Mouse (Mus musculus) erythroblast, embryonic 14.5 days (primary cell): Measurements from ENCODE around the gene Gnas.

Experiments
- GATA1 ChIP-seq: IDR thresholded peaks from 2 replicates; pipeline ENCODE4 v1.6.1; 2012; ENCODE audit warnings: low read length, inconsistent platforms, mixed read lengths
- TAL1 ChIP-seq: IDR thresholded peaks from 3 replicates; pipeline ENCODE4 v1.6.1; 2012; ENCODE audit warnings: low read length, inconsistent platforms, mixed read lengths

DNA sequence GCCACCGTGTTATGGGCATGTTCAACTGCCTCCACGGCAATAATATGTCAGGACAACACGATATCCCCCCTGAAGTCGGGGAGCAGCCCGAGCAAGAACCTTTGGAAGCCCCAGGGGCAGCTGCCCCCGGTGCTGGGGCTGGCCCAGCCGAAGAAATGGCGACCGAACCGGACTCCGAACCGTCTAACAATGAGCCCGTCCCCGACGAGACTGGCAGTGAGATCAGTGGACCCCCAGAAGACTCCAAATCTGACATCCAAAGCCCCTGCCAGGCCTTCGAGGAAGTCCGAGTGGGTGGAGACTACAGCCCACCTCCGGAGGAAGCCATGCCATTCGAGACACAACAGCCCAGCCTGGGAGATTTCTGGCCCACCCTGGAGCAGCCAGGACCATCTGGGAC, 13.7 kb downstream of the Gnas start:
- TF ChIP-seq GATA1 = no peak
- no peak for TF ChIP-seq TAL1
